Mouse (Mus musculus) Patski (cell line): ENCODE data around the gene Ccdc86. TPM values are rescaled to one million over a fixed set of nuclear protein-coding genes. Genes with fewer than 3 reads are reported as not detected.

Source experiments
- ATAC-seq: fragments of 100-300 bp; one replicate; pipeline ENCODE4 v1.8.0; 2021
- CTCF ChIA-PET: fragments of 350-600 bp; sonication (Branson Sonifier 250); formaldehyde crosslinking; loops from one replicate; lab custom pipeline; 2022; ENCODE audit warnings: inconsistent platforms; lab: Charles Lee
- POLR2A ChIA-PET: fragments of 350-600 bp; sonication (Branson Sonifier 250); formaldehyde crosslinking; loops from one replicate; lab custom pipeline; 2022; ENCODE audit warnings: antibody characterized with exemption, inconsistent platforms; lab: Charles Lee
- DNase-seq: peaks from one replicate; pipeline ENCODE4 v3.0.0-alpha.2; 2011; ENCODE audit warnings: low read depth, low spot score
- H3K27me3 ChIP-seq: fragments of 371-371 bp; one replicate; pipeline ENCODE4 v1.5.1; 2021
- CTCF ChIP-seq: fragments of 100-300 bp; IDR thresholded peaks from one replicate; pipeline ENCODE4 v1.5.1; 2021
- in situ Hi-C: fragments of 300-500 bp; cut with MboI; formaldehyde crosslinking; loops from 3 replicates; pipeline ENCODE4 v1.11.1; 2018; ENCODE audit warnings: low pct_unique_long_range_greater_than_20kb, mixed read lengths
- polyA plus RNA-seq: library from polyadenylated mRNA; unstranded; gene quantifications from one replicate; pipeline ENCODE4 v1.2.3, GENCODE M21; 2021

Ccdc86 gene
- polyA plus RNA-seq, 1 experiment from 2014 or later, result 21.1 TPM

DNA sequence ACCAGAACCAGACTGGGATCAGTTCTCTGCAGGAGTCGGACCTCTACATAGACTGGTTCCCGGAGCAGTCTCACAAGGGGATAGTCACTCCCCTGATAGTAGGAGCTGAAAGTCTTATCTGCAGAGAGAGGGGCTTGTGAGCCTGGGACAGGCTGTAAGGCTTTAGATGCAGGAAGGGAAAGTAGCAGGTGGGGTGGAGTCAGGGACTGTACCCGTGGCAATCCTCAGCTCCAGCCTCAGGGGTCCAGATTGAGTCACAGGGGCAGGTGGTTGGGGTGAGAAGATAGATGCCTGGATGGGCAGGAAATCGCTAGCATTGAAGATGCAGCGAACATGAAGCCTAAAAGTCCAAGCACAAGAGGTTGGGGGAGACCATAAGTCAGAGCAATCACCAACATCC, 32.6 kb downstream of the Ccdc86 start:
- TF ChIP-seq CTCF, result no peak
- no peaks in the 10 kb centered on the region for H3K27me3 ChIP-seq
- in situ Hi-C loops, result no loop called here
- DNase-seq (no peak), ATAC-seq (no peak)
- ChIA-PET POLR2A (no interaction called here), CTCF (interaction anchor here (0.9 to 1.3 kb wide), 3 partner anchors 9 to 41 kb away, joined by 3 to 5 read pairs (median 3); no protein-coding TSS in a partner anchor)

DNA sequence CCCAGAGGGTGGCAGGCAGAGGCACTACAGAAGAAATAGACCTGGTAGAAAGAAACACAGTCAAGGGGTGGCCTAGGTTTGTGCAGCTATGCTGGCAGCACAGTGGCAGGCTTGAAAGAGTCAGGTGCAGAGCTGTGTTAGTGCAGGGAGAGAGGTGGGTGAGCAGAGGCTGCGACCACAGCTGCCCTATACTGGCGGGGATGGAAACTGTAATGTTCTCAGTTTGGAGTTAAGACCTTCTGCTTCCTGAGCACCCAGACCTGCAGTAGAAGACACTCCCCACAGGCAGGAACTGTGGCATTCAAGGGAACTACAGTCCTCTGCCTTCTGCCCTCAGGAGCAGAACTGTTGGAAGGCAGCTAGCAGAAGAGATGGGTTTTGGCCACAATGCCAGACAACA, 34.2 kb downstream of the Ccdc86 start:
- POLR2A ChIA-PET, result no interaction called here
- no peak for TF ChIP-seq CTCF
- in situ Hi-C loops, result loop anchor here (5.0 kb wide), 1 partner anchor 42 kb away; no protein-coding TSS in a partner anchor
- DNase-seq, result no peak
- no peak for ATAC-seq
- no peaks in the 10 kb centered on the region for H3K27me3 ChIP-seq
- CTCF ChIA-PET, result interaction anchor here (1.6 to 2.1 kb wide), 3 partner anchors 10 to 44 kb away, joined by 5 read pairs; no protein-coding TSS in a partner anchor

DNA sequence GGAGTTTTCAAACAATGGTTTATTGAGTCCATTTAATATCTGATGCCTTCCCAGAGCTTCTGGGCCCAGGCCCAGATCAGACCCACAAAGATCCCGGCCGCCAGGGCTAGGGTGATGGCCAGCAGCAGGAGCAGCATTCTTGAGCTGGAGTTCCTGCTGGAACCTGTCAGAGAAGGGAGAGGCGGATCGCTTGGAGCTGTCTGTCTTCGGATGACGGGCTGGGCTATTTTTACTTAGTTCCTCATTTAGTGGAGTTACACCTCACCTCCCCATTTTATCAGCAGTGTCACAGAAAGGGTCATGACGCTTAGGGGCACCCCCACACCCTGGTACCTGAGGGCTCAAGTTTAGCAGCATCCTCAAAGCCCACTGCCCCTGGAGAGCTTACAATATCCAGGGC, 34.8 kb downstream of the Ccdc86 start:
- TF ChIP-seq CTCF, result no peak
- ChIA-PET CTCF (interaction anchor here (1.6 to 2.1 kb wide), 3 partner anchors 10 to 45 kb away, joined by 5 read pairs; no protein-coding TSS in a partner anchor), POLR2A (interaction anchor here (0.6 kb wide), 1 partner anchor 1066 kb away, joined by 5 read pairs; no protein-coding TSS in a partner anchor)
- DNase-seq (no peak), ATAC-seq (no peak)
- in situ Hi-C loops, result loop anchor here (5.0 kb wide), 1 partner anchor 43 kb away; no protein-coding TSS in a partner anchor
- no peaks in the 10 kb centered on the region for H3K27me3 ChIP-seq

GRCm38 (mm10) chr19:10909087-10909721, 39.9 kb downstream of the Ccdc86 start:
- TF ChIP-seq CTCF, result no peak
- DNase-seq (no peak), ATAC-seq (no peak)
- ChIA-PET POLR2A (interaction anchor here (0.7 to 1.3 kb wide), 3 partner anchors 39 to 236 kb away, joined by 3 read pairs; no protein-coding TSS in a partner anchor), CTCF (interaction anchor here (1.2 to 6.1 kb wide), 10 partner anchors 13 to 197 kb away, joined by 4 to 75 read pairs (median 9); partner anchors contain the start of genes Prpf19 and Ptgdr2)
- H3K27me3 ChIP-seq, result no peaks in the 10 kb centered on the region
- in situ Hi-C loops, result no loop called here

DNA sequence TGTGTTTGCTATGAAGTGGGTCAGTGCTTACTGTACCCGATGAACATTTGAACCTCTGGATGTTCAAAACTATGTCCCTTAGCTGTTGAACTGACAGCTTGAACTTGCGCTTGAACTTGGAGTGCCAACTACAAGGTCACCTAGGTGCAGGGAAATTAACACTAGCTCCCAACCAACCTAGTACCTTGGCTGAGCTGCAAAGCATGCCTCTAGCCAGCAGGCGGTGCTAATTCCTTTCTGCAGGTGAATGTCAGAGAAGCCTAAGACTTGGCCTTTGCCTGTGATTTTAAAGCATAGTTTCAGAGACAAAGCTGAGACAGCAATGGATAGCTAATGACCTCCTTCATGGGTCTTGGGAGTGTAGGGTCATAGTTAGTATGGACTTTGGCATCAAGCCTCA, 41.2 kb downstream of the Ccdc86 start:
- H3K27me3 ChIP-seq, result no peaks in the 10 kb centered on the region
- ChIA-PET CTCF (interaction anchor here (0.6 to 6.1 kb wide), 28 partner anchors 9 to 229 kb away, joined by 3 to 75 read pairs (median 5); partner anchors contain the start of genes Ccdc86, Ms4a10, Prpf19 and Ptgdr2), POLR2A (interaction anchor here (0.9 kb wide), 1 partner anchor 39 kb away, joined by 3 read pairs; no protein-coding TSS in a partner anchor)
- ATAC-seq, result peak; percentile 77
- TF ChIP-seq CTCF, result peak; percentile 96
- in situ Hi-C loops, result no loop called here
- no peak for DNase-seq

DNA sequence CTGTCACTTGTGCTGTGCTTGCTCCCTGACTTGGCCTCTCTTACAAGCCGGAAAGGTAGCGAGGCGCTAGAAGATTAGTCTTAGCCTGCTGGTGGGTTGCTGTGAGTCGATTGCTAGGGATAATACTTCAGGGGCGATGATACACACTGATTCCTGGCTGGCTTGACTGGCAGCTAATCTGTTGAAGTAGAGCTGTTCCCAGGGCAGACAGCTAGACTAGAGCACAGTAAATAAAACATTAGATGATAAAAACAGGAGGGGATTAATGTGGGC, 43.4 kb downstream of the Ccdc86 start:
- in situ Hi-C loops, result no loop called here
- POLR2A ChIA-PET, result interaction anchor here (1.1 kb wide), 1 partner anchor 10 kb away, joined by 3 read pairs; no protein-coding TSS in a partner anchor
- ATAC-seq (no peak), DNase-seq (no peak)
- no peaks in the 10 kb centered on the region for H3K27me3 ChIP-seq
- CTCF ChIA-PET, result interaction anchor here (1.0 to 6.1 kb wide), 4 partner anchors 9 to 73 kb away, joined by 3 to 75 read pairs (median 15); no protein-coding TSS in a partner anchor
- TF ChIP-seq CTCF, result no peak

- in situ Hi-C loops, result no loop called here
- H3K27me3 ChIP-seq, result no peaks in the 10 kb centered on the region
- POLR2A ChIA-PET, result interaction anchor here (1.0 to 1.4 kb wide), 3 partner anchors 9 to 45 kb away, joined by 3 to 4 read pairs (median 3); partner anchors contain the start of gene Tmem109
- CTCF ChIA-PET, result interaction anchor here (0.8 to 6.1 kb wide), 5 partner anchors 9 to 74 kb away, joined by 3 to 75 read pairs (median 3); no protein-coding TSS in a partner anchor
- ATAC-seq, result no peak
- no peak for TF ChIP-seq CTCF
- no peak for DNase-seq
Measured at GRCm38 (mm10) chr19:10904927-10905727, 43.9 kb downstream of the Ccdc86 start.

DNA sequence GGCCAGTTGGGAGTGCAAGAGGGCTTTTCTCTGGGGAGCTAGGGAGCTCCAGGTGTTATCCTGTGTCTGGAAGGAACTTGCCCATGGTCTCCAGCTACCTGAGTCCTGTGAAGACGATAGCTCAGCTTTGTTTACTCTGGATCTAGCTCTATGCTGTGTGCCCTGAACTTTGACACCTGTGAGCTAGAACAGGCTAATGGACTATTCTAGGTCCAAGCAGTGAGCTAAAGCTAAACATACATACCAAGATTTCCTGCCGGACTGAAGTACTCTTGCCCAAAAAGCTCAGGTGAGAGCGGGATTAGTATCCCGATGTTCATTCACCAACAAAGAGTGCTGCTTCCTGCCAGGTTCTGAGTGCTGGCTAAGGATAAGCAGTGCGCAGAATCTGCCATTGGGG, 44.6 kb downstream of the Ccdc86 start:
- ChIA-PET POLR2A (interaction anchor here (1.0 to 1.4 kb wide), 3 partner anchors 8 to 46 kb away, joined by 3 to 4 read pairs (median 3); partner anchors contain the start of gene Tmem109), CTCF (interaction anchor here (0.8 to 1.7 kb wide), 3 partner anchors 8 to 49 kb away, joined by 3 read pairs; no protein-coding TSS in a partner anchor)
- in situ Hi-C loops, result no loop called here
- no peak for DNase-seq
- ATAC-seq, result no peak
- TF ChIP-seq CTCF, result no peak
- no peaks in the 10 kb centered on the region for H3K27me3 ChIP-seq

GRCm38 (mm10) chr19:10901046-10901445, 48.0 kb downstream of the Ccdc86 start:
- POLR2A ChIA-PET, result interaction anchor here (0.5 kb wide), 1 partner anchor 316 kb away, joined by 3 read pairs; no protein-coding TSS in a partner anchor
- no peaks in the 10 kb centered on the region for H3K27me3 ChIP-seq
- in situ Hi-C loops, result no loop called here
- no peak for TF ChIP-seq CTCF
- CTCF ChIA-PET, result interaction anchor here (1.7 kb wide), 1 partner anchor 50 kb away, joined by 3 read pairs; no protein-coding TSS in a partner anchor
- DNase-seq (no peak), ATAC-seq (no peak)

DNA sequence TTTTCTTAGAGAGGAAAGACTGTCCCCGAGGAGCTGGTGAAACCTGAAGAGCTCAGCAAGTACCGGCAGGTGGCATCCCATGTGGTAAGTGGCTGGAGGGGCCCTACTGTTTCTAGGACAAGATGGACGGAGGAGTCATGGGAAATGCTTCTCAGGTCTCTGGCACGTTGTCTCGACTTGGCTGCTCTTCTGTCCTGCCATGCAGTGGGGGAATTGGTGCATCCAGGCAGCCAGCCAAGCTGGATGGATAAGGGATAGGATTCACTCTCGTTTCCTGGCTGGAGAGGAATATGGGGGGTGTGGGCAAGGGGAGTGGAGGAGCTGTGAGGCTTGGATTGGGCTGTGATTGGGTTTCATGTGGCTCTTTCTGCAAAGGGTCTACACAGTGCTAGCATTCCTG, 48.8 kb downstream of the Ccdc86 start:
- ATAC-seq (no peak), DNase-seq (no peak)
- ChIA-PET POLR2A (no interaction called here), CTCF (interaction anchor here (2.2 kb wide), 1 partner anchor 12 kb away, joined by 10 read pairs; no protein-coding TSS in a partner anchor)
- in situ Hi-C loops, result no loop called here
- no peaks in the 10 kb centered on the region for H3K27me3 ChIP-seq
- no peak for TF ChIP-seq CTCF
